ENCODE assay signal across 28 mouse cellular contexts in the genomic region with DNA sequence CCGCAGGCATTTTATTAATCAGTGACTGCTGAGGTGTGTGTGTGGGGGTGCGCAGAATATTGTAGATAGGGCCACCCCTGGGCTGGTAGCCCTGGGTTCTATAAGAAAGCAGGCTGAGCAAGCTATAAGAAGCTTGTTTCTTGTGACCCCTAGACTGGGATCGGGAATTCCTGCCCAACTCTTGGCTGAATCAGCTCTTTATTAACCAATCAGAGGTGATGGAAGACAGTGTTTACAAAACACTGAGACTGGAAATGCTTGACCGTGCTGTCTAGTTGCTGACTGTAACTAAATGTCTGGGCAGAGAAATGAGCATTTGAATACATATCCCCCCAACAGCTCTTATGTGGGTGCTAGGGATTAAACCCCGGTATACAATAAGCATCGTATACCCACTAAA.
"Had no signal": no experiment of that assay in that cellular context is flagged by ENCODE, and none has a peak within 500 bp of the region (broad histone marks: within the 10 kb centered on the region; RNA-seq: fewer than 3 reads in every experiment).

No protein-coding gene starts in this region.

- H3K27ac ChIP-seq: embryonic facial prominence, embryonic 10.5 days; embryonic facial prominence, embryonic 12.5 days; embryonic facial prominence, embryonic 13.5 days; embryonic facial prominence, embryonic 15.5 days; forebrain, embryonic 10.5 days; forebrain, embryonic 12.5 days; forebrain, embryonic 13.5 days; forebrain, embryonic 15.5 days; gastrocnemius, adult 2 months had no signal

- H3K9ac ChIP-seq: embryonic facial prominence, embryonic 12.5 days; embryonic facial prominence, embryonic 13.5 days; embryonic facial prominence, embryonic 15.5 days; forebrain, embryonic 12.5 days; forebrain, embryonic 13.5 days; forebrain, embryonic 15.5 days; forebrain, postnatal 0 days had no signal

- H3K4me3 ChIP-seq: embryonic facial prominence, embryonic 10.5 days; embryonic facial prominence, embryonic 12.5 days; embryonic facial prominence, embryonic 13.5 days; embryonic facial prominence, embryonic 15.5 days; erythroblast, embryonic 14.5 days; forebrain, embryonic 10.5 days; forebrain, embryonic 12.5 days; forebrain, embryonic 13.5 days; forebrain, embryonic 15.5 days; gastrocnemius, adult 2 months had no signal

- H3K36me3 ChIP-seq: embryonic facial prominence, embryonic 10.5 days; embryonic facial prominence, embryonic 12.5 days; embryonic facial prominence, embryonic 13.5 days; embryonic facial prominence, embryonic 15.5 days; forebrain, embryonic 10.5 days; forebrain, embryonic 12.5 days; forebrain, embryonic 15.5 days had no signal

- H3K4me1 ChIP-seq: forebrain, embryonic 13.5 days; forebrain, embryonic 15.5 days had no signal

- ATAC-seq: forebrain, embryonic 13.5 days; forebrain, embryonic 14.5 days; forebrain, embryonic 15.5 days; forebrain, embryonic 16.5 days; forebrain, postnatal 0 days had no signal

- H3K9me3 ChIP-seq: embryonic facial prominence, embryonic 10.5 days; embryonic facial prominence, embryonic 12.5 days; embryonic facial prominence, embryonic 13.5 days; embryonic facial prominence, embryonic 15.5 days; forebrain, embryonic 10.5 days; forebrain, embryonic 12.5 days; forebrain, embryonic 13.5 days; forebrain, embryonic 15.5 days had no signal

- H3K4me2 ChIP-seq: embryonic facial prominence, embryonic 12.5 days; embryonic facial prominence, embryonic 13.5 days; embryonic facial prominence, embryonic 15.5 days; forebrain, embryonic 12.5 days; forebrain, embryonic 13.5 days; forebrain, embryonic 15.5 days had no signal

- DNase-seq: cerebellum, adult 2 months; cerebellum, adult 8-10 months; cerebellum, adult 9-10 months; cerebellum, adult 9-11 months; cerebellum, postnatal 10 days; cerebellum, postnatal 14 days; cerebellum, postnatal 25 days; cerebellum, postnatal 36 days; embryo, embryonic 11 days; forebrain, postnatal 0 days; gastrocnemius, adult 2 months; gastrocnemius, postnatal 10 days; gastrocnemius, postnatal 14 days; gastrocnemius, postnatal 25 days; gastrocnemius, postnatal 36 days; heart, adult 11 months; heart, adult 18-20 months had no signal

- H3K27me3 ChIP-seq: forebrain, embryonic 13.5 days; forebrain, embryonic 15.5 days had no signal
